Mouse (Mus musculus) forebrain, embryonic 10.5 days (tissue): ENCODE measurements at regions not wholly inside any gene's neighbourhood (a gene's known extent, or its start where the extent isn't known, plus 50 kb on each side); places are given as distances from the start of the nearest gene placed in this dataset.

Experiments used
- DNase-seq: peaks from one replicate; pipeline ENCODE4 v3.0.0-alpha.2; 2017; ENCODE audit warnings: low spot score; ENCODE audit errors: extremely low spot score
- H3K27ac ChIP-seq: fragments of 300-500 bp; sonication (generic); 2 replicates; pipeline ENCODE4 v1.5.1; 2016; ENCODE audit warnings: mild to moderate bottlenecking
- H3K27me3 ChIP-seq: fragments of 300-500 bp; sonication (generic); 2 replicates; pipeline ENCODE4 v1.6.1; 2016; ENCODE audit warnings: mild to moderate bottlenecking; ENCODE audit not compliant: poor library complexity, severe bottlenecking
- H3K36me3 ChIP-seq: fragments of 300-500 bp; sonication (generic); replicated peaks from 2 replicates; pipeline ENCODE4 v1.6.1; 2016; ENCODE audit warnings: mild to moderate bottlenecking, moderate library complexity
- H3K4me1 ChIP-seq: fragments of 300-500 bp; sonication (generic); 2 replicates; pipeline ENCODE4 v1.6.1; 2016
- H3K4me3 ChIP-seq: fragments of 300-500 bp; sonication (generic); 2 replicates; pipeline ENCODE4 v1.5.1; 2016; ENCODE audit warnings: mild to moderate bottlenecking, moderate library complexity
- H3K9me3 ChIP-seq: fragments of 300-500 bp; sonication (generic); 2 replicates; pipeline ENCODE4 v1.6.1; 2016; ENCODE audit warnings: mild to moderate bottlenecking, moderate library complexity
- WGBS: fragments of 180-500 bp; shearing (Covaris S2); methylation state at CpG from one replicate; pipeline ENCODE4 v1.1.7; 2016; 5-methylcytosine and 5-hydroxymethylcytosine counted together

GRCm38 (mm10) chr5:119944371-119944770 is 111.9 kb downstream of the Tbx5 start:
- Histone ChIP-seq H3K27ac (no peak overlapping the region), H3K9me3 (0 out of 2 replicates have a peak, but pooled peaks cover 3% of the 10 kb centered on the region), H3K4me1 (0 out of 2 replicates have a peak, but pooled peaks cover 4% of the 10 kb centered on the region), H3K27me3 (no peaks in the 10 kb centered on the region), H3K4me3 (no peak overlapping the region), H3K36me3 (no peaks in the 10 kb centered on the region)
- WGBS: 68% methylated on average over 10 of the region's 10 CpGs
- DNase-seq: no peak

- 82% methylated on average over 4 of the region's 4 CpGs for WGBS
- no peak overlapping the region for H3K27ac ChIP-seq
- 0 out of 2 replicates have a peak, but pooled peaks cover 4% of the 10 kb centered on the region for H3K4me1 ChIP-seq
- no peaks in the 10 kb centered on the region for H3K27me3 ChIP-seq
- H3K4me3 ChIP-seq: no peak overlapping the region
- no peaks in the 10 kb centered on the region for H3K36me3 ChIP-seq
- DNase-seq: no peak
- H3K9me3 ChIP-seq: 0 out of 2 replicates have a peak, but pooled peaks cover 3% of the 10 kb centered on the region
Measured at GRCm38 (mm10) chr5:119948399-119948798, 115.9 kb downstream of the Tbx5 start.

GRCm38 (mm10) chr5:119952085-119952484 is 119.6 kb downstream of the Tbx5 start:
- H3K36me3 ChIP-seq: no peaks in the 10 kb centered on the region
- 90% methylated on average over 2 of the region's 2 CpGs for WGBS
- 0 out of 2 replicates have a peak, but pooled peaks cover 3% of the 10 kb centered on the region for H3K9me3 ChIP-seq
- no peak overlapping the region for H3K4me3 ChIP-seq
- no peaks in the 10 kb centered on the region for H3K27me3 ChIP-seq
- 0 out of 2 replicates have a peak, but pooled peaks cover 4% of the 10 kb centered on the region for H3K4me1 ChIP-seq
- DNase-seq: no peak
- no peak overlapping the region for H3K27ac ChIP-seq

- Histone ChIP-seq H3K9me3 (0 out of 2 replicates have a peak, but pooled peaks cover under 1% of the 10 kb centered on the region), H3K36me3 (no peaks in the 10 kb centered on the region), H3K27ac (no peak overlapping the region), H3K27me3 (no peaks in the 10 kb centered on the region), H3K4me3 (no peak overlapping the region), H3K4me1 (peaks cover 5% of the 10 kb centered on the region)
- WGBS: 93% methylated on average over 5 of the region's 5 CpGs
- no peak for DNase-seq
Measured at GRCm38 (mm10) chr5:119953189-119953588, 120.7 kb downstream of the Tbx5 start.

GRCm38 (mm10) chr5:119953811-119954566 is 121.5 kb downstream of the Tbx5 start:
- DNase-seq: no peak
- Histone ChIP-seq H3K36me3 (no peaks in the 10 kb centered on the region), H3K27ac (no peak overlapping the region), H3K4me3 (no peak overlapping the region), H3K27me3 (no peaks in the 10 kb centered on the region), H3K9me3 (no peaks in the 10 kb centered on the region), H3K4me1 (peaks cover 13% of the 10 kb centered on the region)
- 75% methylated on average over 14 of the region's 14 CpGs for WGBS

GRCm38 (mm10) chr5:119958942-119959341 is 126.5 kb downstream of the Tbx5 start:
- Histone ChIP-seq H3K9me3 (no peaks in the 10 kb centered on the region), H3K4me3 (no peak overlapping the region), H3K4me1 (peaks cover 19% of the 10 kb centered on the region), H3K36me3 (no peaks in the 10 kb centered on the region), H3K27me3 (no peaks in the 10 kb centered on the region), H3K27ac (peak overlapping the region; percentile 26; the same call in 1 of the 2 replicates)
- 49% methylated on average over 14 of the region's 14 CpGs for WGBS
- DNase-seq: no peak

- Histone ChIP-seq H3K36me3 (no peaks in the 10 kb centered on the region), H3K4me3 (no peak overlapping the region), H3K4me1 (peaks cover 4% of the 10 kb centered on the region; the same call in 1 of the 2 replicates), H3K9me3 (no peaks in the 10 kb centered on the region), H3K27me3 (no peaks in the 10 kb centered on the region), H3K27ac (no peak overlapping the region)
- 79% methylated on average over 3 of the region's 3 CpGs for WGBS
- DNase-seq: no peak
Measured at GRCm38 (mm10) chr5:119964751-119965150, 132.3 kb downstream of the Tbx5 start.

- Histone ChIP-seq H3K36me3 (no peaks in the 10 kb centered on the region), H3K9me3 (no peaks in the 10 kb centered on the region), H3K27me3 (no peaks in the 10 kb centered on the region), H3K4me3 (no peak overlapping the region), H3K4me1 (peaks cover 12% of the 10 kb centered on the region), H3K27ac (no peak overlapping the region)
- no peak for DNase-seq
- WGBS: 88% methylated on average over 16 of the region's 16 CpGs
Measured at GRCm38 (mm10) chr5:119971286-119971685, 138.8 kb downstream of the Tbx5 start.

GRCm38 (mm10) chr5:119972802-119973437 is 140.5 kb downstream of the Tbx5 start:
- H3K4me3 ChIP-seq: no peak overlapping the region
- no peaks in the 10 kb centered on the region for H3K9me3 ChIP-seq
- DNase-seq: no peak
- WGBS: 68% methylated on average over 24 of the region's 24 CpGs
- no peaks in the 10 kb centered on the region for H3K36me3 ChIP-seq
- H3K27ac ChIP-seq: 0 out of 2 replicates have a peak overlapping the region, but pooled peaks have one; percentile 11
- no peaks in the 10 kb centered on the region for H3K27me3 ChIP-seq
- H3K4me1 ChIP-seq: peaks cover 12% of the 10 kb centered on the region

GRCm38 (mm10) chr5:119978096-119978715 is 138.1 kb upstream of the Rbm19 start:
- H3K27ac ChIP-seq: peak overlapping the region; percentile 32; the same call in 1 of the 2 replicates
- no peak for DNase-seq
- H3K4me3 ChIP-seq: no peak overlapping the region
- 0 out of 2 replicates have a peak, but pooled peaks cover 7% of the 10 kb centered on the region for H3K27me3 ChIP-seq
- no peaks in the 10 kb centered on the region for H3K36me3 ChIP-seq
- no peaks in the 10 kb centered on the region for H3K9me3 ChIP-seq
- H3K4me1 ChIP-seq: peaks cover 10% of the 10 kb centered on the region
- 32% methylated on average over 10 of the region's 10 CpGs for WGBS

GRCm38 (mm10) chr5:119981111-119981807 is 135.0 kb upstream of the Rbm19 start:
- WGBS: 83% methylated on average over 18 of the region's 18 CpGs
- no peak for DNase-seq
- H3K9me3 ChIP-seq: no peaks in the 10 kb centered on the region

GRCm38 (mm10) chr5:119984206-119984605 is 132.1 kb upstream of the Rbm19 start:
- Histone ChIP-seq H3K4me3 (no peak overlapping the region), H3K27ac (no peak overlapping the region), H3K36me3 (no peaks in the 10 kb centered on the region), H3K4me1 (no peaks in the 10 kb centered on the region), H3K9me3 (no peaks in the 10 kb centered on the region), H3K27me3 (0 out of 2 replicates have a peak, but pooled peaks cover 7% of the 10 kb centered on the region)
- 86% methylated on average over 7 of the region's 7 CpGs for WGBS
- no peak for DNase-seq

More at GRCm38 (mm10) chr5:119981111-119981807, 135.0 kb upstream of the Rbm19 start:
- H3K4me1 ChIP-seq: peaks cover 5% of the 10 kb centered on the region
- no peaks in the 10 kb centered on the region for H3K36me3 ChIP-seq
- no peak overlapping the region for H3K4me3 ChIP-seq
- H3K27ac ChIP-seq: no peak overlapping the region
- H3K27me3 ChIP-seq: 0 out of 2 replicates have a peak, but pooled peaks cover 7% of the 10 kb centered on the region
